Mouse (Mus musculus): Measurements from ENCODE around the gene Orai2.

DNA sequence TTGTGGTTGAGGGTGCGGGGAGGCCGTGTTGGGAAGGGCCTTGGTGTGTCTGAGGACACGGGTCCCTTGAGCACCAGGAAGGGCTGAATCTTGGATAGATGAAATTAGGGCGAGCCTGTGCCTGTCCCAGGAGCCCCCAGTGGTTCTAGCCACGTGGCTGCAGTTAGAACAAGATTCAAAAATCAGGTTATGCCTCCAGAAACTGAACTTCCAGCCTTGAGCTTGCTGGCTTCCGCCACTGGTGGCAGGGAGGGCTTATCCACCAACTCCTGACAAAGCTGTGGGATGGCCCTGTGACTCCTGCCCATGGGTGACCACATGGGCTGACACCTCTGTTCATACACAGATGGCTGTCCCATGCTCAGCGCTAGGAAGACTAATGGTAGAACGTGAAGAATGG is 22.8 kb downstream of the Orai2 start:
- TF ChIP-seq CTCF (IDR thresholded peaks at IDR 0.05; ENCODE audit: low read depth, low read length) (no peak), POLR2A (IDR thresholded peaks at IDR 0.05; ENCODE audit: borderline replicate concordance, low read depth, low read length) (no peak)

All from bone marrow macrophage, adult 2 months (primary cell).